Mouse (Mus musculus) midbrain, embryonic 10.5 days (tissue): Measurements from ENCODE around the gene Heca. TPM values are rescaled to one million over a fixed set of nuclear protein-coding genes. Genes with fewer than 3 reads are reported as not detected.
A peak's percentile ranks its signal among the peaks of the same experiment; 100 is the strongest.
"Not testable (repeated sequence)": the region's sequence is repeated elsewhere in the genome, so short reads cannot be mapped to it uniquely, and the experiment has no call there.

ENCODE experiments used
- DNase-seq: peaks from one replicate; pipeline ENCODE4 v3.0.0-alpha.2; 2017; ENCODE audit warnings: low spot score
- H3K27ac ChIP-seq: fragments of 300-500 bp; sonication (generic); replicated peaks from 2 replicates; pipeline ENCODE4 v1.5.1; 2016; ENCODE audit warnings: mild to moderate bottlenecking
- H3K27me3 ChIP-seq: fragments of 300-500 bp; sonication (generic); 2 replicates; pipeline ENCODE4 v1.6.1; 2016; ENCODE audit warnings: low read depth, mild to moderate bottlenecking; ENCODE audit not compliant: poor library complexity, severe bottlenecking
- H3K36me3 ChIP-seq: fragments of 300-500 bp; sonication (generic); 2 replicates; pipeline ENCODE4 v1.6.1; 2016; ENCODE audit warnings: mild to moderate bottlenecking, moderate library complexity
- H3K4me1 ChIP-seq: fragments of 300-500 bp; sonication (generic); 2 replicates; pipeline ENCODE4 v1.6.1; 2016
- H3K4me3 ChIP-seq: fragments of 300-500 bp; sonication (generic); 2 replicates; pipeline ENCODE4 v1.5.1; 2016; ENCODE audit warnings: mild to moderate bottlenecking, moderate library complexity
- H3K9me3 ChIP-seq: fragments of 300-500 bp; sonication (generic); replicated peaks from 2 replicates; pipeline ENCODE4 v1.6.1; 2016; ENCODE audit warnings: mild to moderate bottlenecking
- WGBS: fragments of 180-500 bp; shearing (Covaris S2); methylation state at CpG from one replicate; pipeline ENCODE4 v1.1.7; 2016; 5-methylcytosine and 5-hydroxymethylcytosine counted together
- polyA plus RNA-seq: library from polyadenylated mRNA; unstranded; fragments of >200 nt; fragmentation: Nextera tagmentation; extraction: Ambion mirVana; gene quantifications from 2 replicates; pipeline ENCODE4 v1.2.1, GENCODE M21; 2016

Heca gene
- polyA plus RNA-seq: 2.6 and 2.8 TPM in 2 replicates

DNA sequence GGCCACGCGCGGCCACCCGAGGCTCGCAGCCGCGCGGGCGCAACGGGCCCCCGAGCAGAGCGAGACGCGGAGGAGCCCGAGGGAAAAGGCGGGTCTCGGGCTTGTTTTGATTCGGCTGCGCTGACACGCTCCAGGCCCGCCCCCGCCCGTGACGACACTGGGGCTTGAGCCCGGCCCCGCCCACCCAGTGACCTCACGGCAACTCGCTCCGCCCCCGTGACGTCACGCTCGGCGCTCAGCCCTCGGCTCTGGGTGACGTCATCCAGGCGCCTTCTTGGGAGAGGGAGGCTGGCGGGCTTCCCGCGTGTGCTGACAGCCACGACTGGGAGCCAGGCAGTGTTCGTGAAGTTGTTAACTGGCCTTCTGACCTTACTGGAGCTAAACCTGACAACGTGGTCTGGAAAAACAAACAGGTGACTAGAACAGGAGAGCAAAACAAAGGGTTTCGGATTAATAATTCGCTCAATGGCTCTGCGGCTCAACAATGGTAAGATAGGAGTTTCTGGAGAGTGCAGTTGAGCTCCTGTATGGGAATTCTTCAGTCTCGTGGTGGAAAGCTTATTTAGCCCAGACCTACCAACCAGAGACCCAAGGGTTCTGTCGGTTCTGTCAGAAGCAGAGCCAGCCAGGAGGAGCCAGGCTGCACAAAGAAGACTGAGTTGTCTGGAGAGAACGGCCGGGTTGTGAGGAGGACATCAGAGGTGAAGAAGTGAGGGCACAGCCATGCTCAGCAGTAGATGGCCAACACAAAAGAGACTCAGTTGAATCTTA lies at the start of gene Heca:
Gene Heca (minus strand): TSS at position 108 of the 771 bp plus-strand sequence.
- WGBS: 10% methylated on average over 50 of the region's 50 CpGs
- Histone ChIP-seq H3K9me3 (0 out of 2 replicates have a peak, but pooled peaks cover 4% of the 10 kb centered on the region), H3K4me3 (peak within 1 kb of the TSS; percentile 87), H3K36me3 (no peaks in the 10 kb centered on the region), H3K27me3 (no peaks in the 10 kb centered on the region), H3K27ac (peak within 1 kb of the TSS; percentile 90), H3K4me1 (peaks cover 9% of the 10 kb centered on the region)
- peak; percentile 90 for DNase-seq

DNA sequence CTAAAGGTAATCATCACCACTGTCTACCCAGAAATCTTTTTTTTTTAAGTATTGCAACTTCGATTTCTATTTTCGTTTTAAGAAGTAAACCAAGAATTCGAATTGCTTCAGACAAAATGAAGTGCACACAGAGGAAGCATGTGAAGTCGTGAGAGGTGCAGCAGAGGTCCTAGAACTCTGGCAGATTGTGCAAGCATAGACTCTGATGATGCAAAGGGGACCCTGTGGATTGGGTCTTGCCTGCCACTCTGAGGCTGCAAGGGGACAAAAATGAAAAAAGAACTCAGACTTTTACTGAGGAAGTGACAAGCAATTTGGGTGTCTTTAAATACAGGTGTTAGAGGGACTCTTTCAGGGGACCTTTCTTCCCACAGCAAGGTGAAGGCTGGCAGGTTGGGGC lies 42.7 kb upstream of the Heca start:
- Histone ChIP-seq H3K27me3 (no peaks in the 10 kb centered on the region), H3K4me1 (no peaks in the 10 kb centered on the region), H3K36me3 (no peaks in the 10 kb centered on the region), H3K4me3 (no peak overlapping the region), H3K9me3 (no peaks in the 10 kb centered on the region), H3K27ac (no peak overlapping the region)
- 81% methylated on average over 4 of the region's 4 CpGs for WGBS
- DNase-seq: no peak

- DNase-seq: no peak
- H3K27me3 ChIP-seq: no peaks in the 10 kb centered on the region
- H3K36me3 ChIP-seq: no peaks in the 10 kb centered on the region
- H3K27ac ChIP-seq: no peak overlapping the region
- WGBS: 72% methylated on average over 6 of the region's 6 CpGs
- no peaks in the 10 kb centered on the region for H3K4me1 ChIP-seq
- H3K9me3 ChIP-seq: no peaks in the 10 kb centered on the region
- H3K4me3 ChIP-seq: no peak overlapping the region
These were observed 41.3 kb upstream of the Heca start for GRCm38 (mm10) chr10:17989136-17989535.

- H3K4me1 ChIP-seq: no peaks in the 10 kb centered on the region
- H3K9me3 ChIP-seq: no peaks in the 10 kb centered on the region
- DNase-seq: no peak
- no peak overlapping the region for H3K4me3 ChIP-seq
- no peaks in the 10 kb centered on the region for H3K36me3 ChIP-seq
- H3K27ac ChIP-seq: no peak overlapping the region
- 85% methylated on average over 8 of the region's 8 CpGs for WGBS
- no peaks in the 10 kb centered on the region for H3K27me3 ChIP-seq
These were observed 40.1 kb upstream of the Heca start for GRCm38 (mm10) chr10:17987823-17988423.

DNA sequence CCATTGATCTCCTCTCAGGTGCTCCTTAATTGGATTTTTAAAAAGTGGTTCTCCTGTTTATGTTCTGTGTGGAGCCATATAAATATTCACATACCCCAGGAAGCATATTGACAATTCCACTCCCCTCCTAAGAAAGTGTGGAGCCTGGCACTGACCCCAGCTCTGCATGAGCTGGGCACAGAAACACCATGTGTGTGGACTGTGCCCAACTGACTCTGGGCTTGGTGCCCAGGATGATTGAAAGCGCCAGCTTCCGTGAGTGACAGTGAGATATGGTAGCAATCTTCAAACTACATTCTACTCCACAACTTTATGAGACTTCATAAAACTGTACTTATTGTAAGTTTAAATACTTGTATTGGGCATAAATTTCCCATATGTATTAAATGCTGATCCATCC lies 35.4 kb upstream of the Heca start:
- Histone ChIP-seq H3K4me1 (no peaks in the 10 kb centered on the region), H3K9me3 (no peaks in the 10 kb centered on the region), H3K27me3 (no peaks in the 10 kb centered on the region), H3K36me3 (no peaks in the 10 kb centered on the region), H3K27ac (no peak overlapping the region), H3K4me3 (no peak overlapping the region)
- 94% methylated on average over 2 of the region's 2 CpGs for WGBS
- no peak for DNase-seq

GRCm38 (mm10) chr10:17966090-17966489 lies 18.2 kb upstream of the Heca start:
- DNase-seq: no peak
- WGBS: 84% methylated on average over 4 of the region's 4 CpGs
- no peak overlapping the region for H3K27ac ChIP-seq
- H3K36me3 ChIP-seq: no peaks in the 10 kb centered on the region
- H3K27me3 ChIP-seq: no peaks in the 10 kb centered on the region
- H3K4me1 ChIP-seq: 0 out of 2 replicates have a peak, but pooled peaks cover 7% of the 10 kb centered on the region
- H3K4me3 ChIP-seq: no peak overlapping the region
- H3K9me3 ChIP-seq: no peaks in the 10 kb centered on the region

GRCm38 (mm10) chr10:17950761-17951160 lies 2.9 kb upstream of the Heca start:
- Histone ChIP-seq H3K9me3 (peaks cover 4% of the 10 kb centered on the region; the same call in 1 of the 2 replicates), H3K27me3 (no peaks in the 10 kb centered on the region), H3K4me3 (no peak overlapping the region), H3K27ac (no peak overlapping the region), H3K4me1 (peaks cover 8% of the 10 kb centered on the region), H3K36me3 (no peaks in the 10 kb centered on the region)
- no peak for DNase-seq
- WGBS: 93% methylated on average over 5 of the region's 5 CpGs

GRCm38 (mm10) chr10:17947175-17947906 lies 526 bp downstream of the Heca start:
- Histone ChIP-seq H3K36me3 (no peaks in the 10 kb centered on the region), H3K9me3 (0 out of 2 replicates have a peak, but pooled peaks cover 4% of the 10 kb centered on the region), H3K27me3 (no peaks in the 10 kb centered on the region), H3K27ac (peak overlapping the region; percentile 90), H3K4me1 (peaks cover 9% of the 10 kb centered on the region), H3K4me3 (peak overlapping the region; percentile 87)
- under 1% methylated on average over 103 of the region's 110 CpGs for WGBS
- DNase-seq: peak; percentile 51

- WGBS: 6% methylated on average over 4 of the region's 4 CpGs
- H3K4me1 ChIP-seq, H3K9me3 ChIP-seq, H3K27me3 ChIP-seq, DNase-seq, H3K36me3 ChIP-seq: not testable (repeated sequence)
- peak overlapping the region; percentile 90 for H3K27ac ChIP-seq
- H3K4me3 ChIP-seq: peak overlapping the region; percentile 87
These were observed 1.1 kb downstream of the Heca start for GRCm38 (mm10) chr10:17946799-17947174.

GRCm38 (mm10) chr10:17946046-17946445 lies 1.8 kb downstream of the Heca start:
- Histone ChIP-seq H3K9me3 (no peaks in the 10 kb centered on the region), H3K36me3 (peaks cover 4% of the 10 kb centered on the region; the same call in 1 of the 2 replicates), H3K27ac (no peak overlapping the region), H3K4me1 (peaks cover 9% of the 10 kb centered on the region), H3K4me3 (peak overlapping the region; percentile 87), H3K27me3 (no peaks in the 10 kb centered on the region)
- WGBS: 85% methylated on average over 3 of the region's 3 CpGs
- DNase-seq: no peak

- Histone ChIP-seq H3K27me3 (no peaks in the 10 kb centered on the region), H3K27ac (no peak overlapping the region), H3K36me3 (no peaks in the 10 kb centered on the region), H3K4me3 (no peak overlapping the region), H3K4me1 (no peaks in the 10 kb centered on the region), H3K9me3 (no peaks in the 10 kb centered on the region)
- 88% methylated on average over 2 of the region's 2 CpGs for WGBS
- DNase-seq: no peak
These were observed 14.2 kb downstream of the Heca start for GRCm38 (mm10) chr10:17933622-17934021.

- no peak overlapping the region for H3K27ac ChIP-seq
- WGBS: 77% methylated on average over 3 of the region's 3 CpGs
- no peak for DNase-seq
These were observed 15.7 kb downstream of the Heca start for GRCm38 (mm10) chr10:17932131-17932530.

GRCm38 (mm10) chr10:17931157-17931556 lies 16.7 kb downstream of the Heca start:
- no peaks in the 10 kb centered on the region for H3K27me3 ChIP-seq
- 79% methylated on average over 1 of the region's 1 CpGs for WGBS
- DNase-seq: no peak
- no peaks in the 10 kb centered on the region for H3K36me3 ChIP-seq
- no peak overlapping the region for H3K27ac ChIP-seq
- no peaks in the 10 kb centered on the region for H3K9me3 ChIP-seq
- no peak overlapping the region for H3K4me3 ChIP-seq
- no peaks in the 10 kb centered on the region for H3K4me1 ChIP-seq

More at GRCm38 (mm10) chr10:17932131-17932530, 15.7 kb downstream of the Heca start:
- Histone ChIP-seq H3K4me3 (no peak overlapping the region), H3K36me3 (no peaks in the 10 kb centered on the region), H3K27me3 (no peaks in the 10 kb centered on the region), H3K9me3 (no peaks in the 10 kb centered on the region), H3K4me1 (no peaks in the 10 kb centered on the region)
